Mouse (Mus musculus): ENCODE data around the gene Orc1. TPM values are rescaled to one million over a fixed set of nuclear protein-coding genes. Genes with fewer than 3 reads are reported as not detected.

Gene Orc1
- total RNA-seq (2015) (5.0 and 5.1 TPM in 2 replicates), total RNA-seq (2017) (4.1 and 5.6 TPM in 2 replicates)

GRCm38 (mm10) chr4:108578840-108579742 is at the start of gene Orc1, which contains the start of gene Prpf38a:
Gene Orc1 (plus strand): TSS chr4:108579423.
Gene Prpf38a (minus strand): TSS chr4:108579336.
- peak; percentile 97 for ATAC-seq (ENCODE audit: poor library complexity, severe bottlenecking)

- ATAC-seq (ENCODE audit: poor library complexity, severe bottlenecking) = no peak
These were observed 39.5 kb upstream of the Orc1 start for GRCm38 (mm10) chr4:108539701-108540100.

DNA sequence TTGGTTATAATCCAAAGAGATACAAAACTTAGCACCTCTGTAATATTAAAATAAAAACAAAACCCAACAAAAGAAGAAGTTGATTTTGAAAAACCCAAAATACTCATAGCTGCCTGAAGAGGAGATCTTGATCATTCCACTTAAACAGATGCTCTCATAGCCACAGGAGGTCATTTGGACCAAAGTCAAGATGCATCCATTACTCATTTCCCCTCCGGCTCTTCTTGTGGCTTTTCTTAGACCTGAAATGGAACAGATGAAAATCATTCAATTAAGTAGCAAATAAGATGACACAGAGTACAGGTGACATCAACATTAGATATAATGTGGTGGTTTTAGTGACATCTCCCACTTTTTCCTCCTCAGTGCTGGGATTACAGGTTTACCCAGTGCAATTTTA is 14.2 kb upstream of the Orc1 start:
- no peak for ATAC-seq (ENCODE audit: poor library complexity, severe bottlenecking)

GRCm38 (mm10) chr4:108572644-108573043 is 6.6 kb upstream of the Orc1 start:
- ATAC-seq (ENCODE audit: poor library complexity, severe bottlenecking) = no peak

DNA sequence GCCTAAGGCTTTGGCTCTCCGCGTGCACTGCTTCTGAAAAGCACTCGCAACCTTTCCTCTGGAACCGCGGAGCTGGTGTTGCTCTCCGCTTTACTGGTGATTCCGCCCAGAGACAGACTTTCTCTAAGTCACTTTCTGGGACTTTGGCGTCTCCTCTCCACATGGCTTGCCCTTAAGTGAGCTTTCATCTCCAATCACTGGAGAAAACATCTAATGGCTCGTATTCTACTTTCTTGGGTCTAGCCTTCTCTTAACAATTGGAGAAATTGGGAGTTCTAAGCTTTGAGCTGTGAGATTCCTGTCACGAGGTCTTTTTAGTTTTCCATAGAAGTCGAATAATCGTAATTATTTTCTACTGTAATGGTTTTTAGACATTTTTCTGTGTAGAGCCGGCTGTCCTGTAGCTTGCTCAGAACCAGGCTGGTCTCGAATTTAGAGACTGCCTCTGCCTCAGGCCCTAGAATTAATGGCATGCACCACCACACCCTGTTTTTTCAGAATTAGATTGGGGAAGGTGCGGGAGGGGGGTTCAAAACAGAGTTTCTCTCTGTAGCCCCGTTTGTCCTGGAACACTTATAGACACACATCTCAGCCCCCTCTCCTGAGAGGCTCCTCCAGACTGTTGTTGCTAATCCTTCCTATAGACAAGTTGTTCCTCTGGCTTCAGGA is 654 bp downstream of the Orc1 start:
- no peak for ATAC-seq (ENCODE audit: poor library complexity, severe bottlenecking)

GRCm38 (mm10) chr4:108593376-108593775 is 14.2 kb downstream of the Orc1 start:
- no peak for ATAC-seq (ENCODE audit: poor library complexity, severe bottlenecking)

- ATAC-seq (ENCODE audit: poor library complexity, severe bottlenecking) = no peak
These were observed 16.6 kb downstream of the Orc1 start for GRCm38 (mm10) chr4:108595785-108596184.

GRCm38 (mm10) chr4:108598306-108598705 is 19.1 kb downstream of the Orc1 start:
- ATAC-seq (ENCODE audit: poor library complexity, severe bottlenecking) = no peak

DNA sequence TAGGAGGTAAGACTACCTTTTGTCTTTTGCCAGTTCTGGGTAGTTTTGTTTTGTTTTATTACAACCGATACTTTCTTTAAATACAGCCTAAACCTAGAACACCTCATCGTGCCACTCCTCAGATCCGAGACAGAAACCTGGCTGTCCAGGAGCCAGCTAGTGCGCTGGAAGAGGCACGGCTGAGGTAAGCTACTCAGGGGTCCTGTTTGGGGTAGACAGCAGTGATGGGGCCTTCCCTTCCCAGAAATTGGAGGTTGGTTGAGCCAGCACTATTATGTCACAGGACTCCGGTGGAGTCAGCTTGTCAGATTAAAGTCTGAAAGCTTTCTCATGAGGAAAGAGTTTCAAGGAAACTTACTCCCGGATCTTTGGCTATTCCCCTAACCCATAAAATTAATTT is 22.6 kb downstream of the Orc1 start:
- no peak for ATAC-seq (ENCODE audit: poor library complexity, severe bottlenecking)

DNA sequence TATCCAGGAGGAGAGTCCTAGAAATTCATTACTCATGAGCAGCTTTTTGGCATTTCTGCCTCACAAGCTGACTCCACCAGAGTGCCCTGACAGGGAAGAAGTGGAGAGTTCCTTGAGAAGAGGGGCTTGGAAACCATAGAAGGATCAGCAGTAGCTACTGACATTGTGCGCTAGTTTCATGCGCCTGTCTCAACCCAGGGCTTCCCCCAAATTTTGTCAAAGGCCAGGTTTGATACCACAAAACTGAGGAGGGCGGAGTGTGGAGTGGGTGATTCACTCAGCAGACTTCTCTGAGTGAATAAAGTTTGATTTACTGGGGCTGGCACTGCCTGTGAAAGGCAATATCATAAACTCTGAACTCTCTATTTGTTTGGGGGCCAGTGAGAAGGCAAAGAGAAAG is 29.4 kb downstream of the Orc1 start:
- ATAC-seq (ENCODE audit: poor library complexity, severe bottlenecking) = no peak

DNA sequence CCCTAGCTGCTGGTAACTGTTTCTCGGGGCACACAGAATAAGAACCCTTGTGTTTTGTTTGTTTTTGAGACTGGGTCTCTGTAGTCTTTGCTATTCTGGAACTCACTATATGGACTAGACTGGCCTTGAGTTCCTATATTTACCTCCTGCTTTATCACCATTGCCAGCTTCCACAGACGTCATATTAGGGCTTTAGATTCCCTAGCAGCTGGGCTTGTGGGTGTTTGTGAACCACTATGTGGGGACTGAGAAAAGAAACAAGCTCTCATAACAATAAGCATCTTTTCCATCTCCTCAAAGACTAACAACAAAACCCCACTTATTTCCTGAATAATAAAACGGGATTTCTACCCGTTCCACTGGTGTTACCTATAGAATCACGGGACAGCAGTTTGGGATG is 31.7 kb downstream of the Orc1 start:
- ATAC-seq (ENCODE audit: poor library complexity, severe bottlenecking) = no peak

DNA sequence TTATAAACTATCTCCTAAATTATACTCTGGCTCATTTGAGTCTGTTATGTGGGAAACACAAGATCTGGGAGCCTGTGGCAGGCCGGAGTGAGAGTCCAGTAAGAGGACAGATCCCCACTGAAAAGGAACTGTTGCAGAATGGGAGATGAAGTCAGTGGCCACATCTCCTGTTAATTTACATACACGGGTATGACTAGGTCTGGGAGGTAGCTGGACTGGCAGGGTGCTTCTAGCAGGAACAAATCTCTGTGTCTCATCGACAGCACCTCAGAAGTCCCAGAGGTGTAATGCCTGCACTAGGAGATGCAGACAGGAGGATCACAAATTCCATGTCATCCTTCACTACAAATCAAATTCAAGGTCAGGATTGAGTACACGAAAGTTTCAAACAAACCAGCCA is 39.4 kb downstream of the Orc1 start:
- no peak for ATAC-seq (ENCODE audit: poor library complexity, severe bottlenecking)

GRCm38 (mm10) chr4:108619165-108619564 is 39.9 kb downstream of the Orc1 start:
- ATAC-seq (ENCODE audit: poor library complexity, severe bottlenecking) = peak; percentile 3

DNA sequence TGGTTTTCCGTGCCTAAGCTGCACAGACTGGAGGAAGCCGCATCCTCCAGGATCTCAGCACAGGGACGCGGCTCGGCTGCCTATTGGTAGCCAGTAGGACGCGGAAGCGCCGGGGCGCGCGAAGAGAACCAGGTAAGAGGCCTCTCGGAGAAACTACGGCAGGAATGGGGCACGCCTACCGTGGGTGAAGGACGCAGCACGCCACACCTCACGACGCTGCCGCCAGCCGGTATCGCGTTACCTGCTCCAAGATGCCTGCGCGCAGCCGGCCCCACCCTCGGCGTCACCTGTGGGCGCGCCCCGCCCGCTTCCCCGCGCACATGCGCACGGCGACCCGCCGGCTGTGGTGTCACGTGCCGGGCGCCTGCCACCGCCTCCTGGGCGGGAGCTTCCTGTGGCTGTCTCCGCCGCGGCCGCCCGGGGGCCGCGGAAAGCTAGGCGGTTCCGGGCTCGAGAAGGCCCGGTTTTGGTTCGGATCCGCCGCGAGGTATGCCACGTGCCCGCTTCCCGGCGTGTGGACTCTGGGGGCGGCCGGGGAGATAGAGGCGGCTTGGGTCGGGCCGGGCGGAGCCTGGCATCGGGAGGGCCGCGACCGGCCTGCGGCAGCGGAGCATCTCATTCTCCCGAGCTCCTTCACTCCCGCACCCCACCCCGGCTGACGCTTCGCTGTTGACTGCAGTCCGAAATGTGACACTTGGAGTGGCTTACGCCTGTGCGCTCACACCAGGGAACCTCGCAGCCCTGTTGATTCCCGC is 40.5 kb downstream of the Orc1 start, which contains the start of gene Cc2d1b:
Cc2d1b (plus strand) TSS at position 354 of the 755 bp plus-strand sequence.
- ATAC-seq (ENCODE audit: poor library complexity, severe bottlenecking) = peak; percentile 90

GRCm38 (mm10) chr4:108620536-108620935 is 41.3 kb downstream of the Orc1 start:
- peak; percentile 17 for ATAC-seq (ENCODE audit: poor library complexity, severe bottlenecking)

DNA sequence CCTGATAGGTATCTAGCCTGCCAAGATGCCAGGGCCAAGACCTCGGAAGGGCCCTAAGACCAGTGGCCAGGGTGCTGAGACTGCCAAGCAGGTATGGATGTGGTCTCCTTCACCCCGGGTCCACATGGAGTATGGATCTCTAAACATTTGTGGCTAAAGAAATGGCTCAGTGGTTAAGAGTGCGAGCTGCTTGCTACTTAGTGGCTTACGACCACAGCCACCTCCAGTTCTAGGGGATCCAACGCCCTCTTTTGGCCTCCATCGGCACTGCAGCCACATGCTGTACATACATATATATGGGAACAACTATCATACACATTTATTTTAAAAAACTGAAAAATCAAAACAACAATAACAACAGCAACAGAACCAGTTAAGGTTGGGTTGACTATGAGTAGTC is 42.3 kb downstream of the Orc1 start:
- ATAC-seq (ENCODE audit: poor library complexity, severe bottlenecking) = no peak

- ATAC-seq (ENCODE audit: poor library complexity, severe bottlenecking) = no peak
These were observed 47.8 kb downstream of the Orc1 start for GRCm38 (mm10) chr4:108627066-108627465.

GRCm38 (mm10) chr4:108629363-108629880 is 50.2 kb downstream of the Orc1 start:
- ATAC-seq (ENCODE audit: poor library complexity, severe bottlenecking) = no peak

DNA sequence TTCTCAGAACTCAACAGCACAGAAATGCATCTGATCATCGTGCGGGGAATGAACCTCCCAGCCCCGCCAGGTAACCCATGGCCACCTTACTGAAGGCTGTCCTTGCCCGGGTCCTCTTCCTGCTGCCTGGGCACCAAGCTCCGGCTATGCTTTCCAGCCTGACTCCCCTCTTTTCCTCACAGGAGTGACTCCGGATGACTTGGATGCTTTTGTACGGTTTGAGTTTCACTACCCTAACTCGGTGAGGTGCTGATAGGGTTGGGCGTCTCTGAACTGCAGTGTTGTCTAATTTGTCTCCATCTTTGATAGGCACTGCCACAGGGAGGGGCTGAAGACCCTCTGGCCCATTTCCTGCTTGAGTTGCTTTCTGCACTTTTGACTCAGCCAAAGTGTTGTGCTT is 50.9 kb downstream of the Orc1 start:
- no peak for ATAC-seq (ENCODE audit: poor library complexity, severe bottlenecking)

DNA sequence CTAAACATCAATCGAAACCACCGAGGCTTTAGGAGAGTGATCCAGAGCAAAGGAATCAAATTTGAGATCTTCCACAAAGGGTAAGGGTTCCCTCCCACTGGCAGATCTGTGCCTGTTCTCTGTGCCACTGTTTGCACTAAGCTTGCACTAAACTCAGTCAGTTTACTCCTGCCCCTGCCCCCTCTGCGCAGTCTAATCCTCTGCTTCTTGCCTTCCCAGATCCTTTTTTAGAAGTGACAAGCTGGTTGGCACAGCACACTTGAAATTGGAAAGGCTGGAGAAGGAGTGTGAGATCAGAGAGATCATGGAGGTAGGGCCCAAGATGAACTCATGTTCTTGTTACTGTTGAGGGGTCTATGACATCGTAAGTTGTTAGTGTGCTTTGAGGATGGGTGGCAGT is 52.4 kb downstream of the Orc1 start:
- ATAC-seq (ENCODE audit: poor library complexity, severe bottlenecking) = no peak

DNA sequence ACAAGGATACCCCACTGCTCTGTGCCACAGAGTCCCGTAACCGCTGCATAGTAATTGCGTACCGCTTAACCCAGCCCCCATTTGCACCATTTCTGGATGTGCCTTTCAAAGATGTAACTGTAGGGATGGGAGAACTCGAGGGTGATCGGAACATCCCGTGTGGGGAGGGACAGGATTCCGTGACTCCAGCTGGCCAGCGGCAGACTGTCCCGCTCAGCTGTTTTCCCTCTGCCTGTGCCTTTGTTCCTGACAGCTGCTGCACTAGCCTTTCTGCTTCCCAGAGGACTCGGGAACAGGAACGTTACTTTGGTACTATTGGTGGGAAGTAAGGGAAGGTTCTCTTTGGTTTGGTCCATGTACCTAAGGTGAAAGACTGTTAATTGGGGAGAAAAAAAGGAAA is 54.5 kb downstream of the Orc1 start:
- ATAC-seq (ENCODE audit: poor library complexity, severe bottlenecking) = no peak

Data from megakaryocyte, adult 5-6 weeks (primary cell).